Mouse (Mus musculus): ENCODE results near the gene Osbpl3.

GRCm38 (mm10) chr6:50334846-50335821, 120.9 kb downstream of the Osbpl3 start:
- TF ChIP-seq POLR2A (IDR thresholded peaks at IDR 0.05; ENCODE audit: extremely low read depth, insufficient read depth, low read length) (no peak), CTCF (IDR thresholded peaks at IDR 0.05; ENCODE audit: low read depth, low read length) (no peak)
